29 mouse cellular contexts compared by ENCODE assay signal in the genomic region with DNA sequence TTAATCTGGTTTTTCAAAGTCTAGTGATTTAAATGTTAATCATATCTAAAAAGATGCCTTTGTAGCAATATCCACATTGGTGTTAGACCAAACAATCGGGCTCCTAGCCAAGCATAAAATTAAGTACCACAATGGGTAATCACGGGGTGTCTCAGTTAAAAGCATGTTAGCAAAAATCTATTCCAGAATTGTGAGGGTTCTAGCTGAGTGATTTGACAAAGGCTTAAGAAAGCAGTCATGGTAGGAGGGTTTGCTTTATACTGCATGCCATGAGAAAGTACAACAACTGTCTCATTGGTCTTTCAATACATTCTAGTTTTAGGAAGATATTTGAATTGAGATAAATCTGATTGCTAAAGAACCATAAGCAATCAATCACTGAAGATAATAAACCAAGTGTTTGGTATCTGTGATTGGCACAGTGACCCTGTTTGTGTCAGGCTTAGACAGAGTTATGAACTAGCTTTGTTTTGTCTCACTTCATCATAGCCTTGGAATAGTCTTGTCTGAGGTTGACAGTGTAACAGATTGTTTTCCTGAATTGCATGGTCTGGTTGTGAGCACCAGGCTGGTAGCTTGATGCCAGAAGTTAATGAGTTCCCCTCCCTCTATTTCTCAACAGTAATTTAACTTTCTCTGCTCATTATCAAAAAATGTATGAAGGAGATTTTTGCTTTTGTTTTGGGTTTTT.
DNase-seq lines count a peak whose midpoint lies in the region; ATAC-seq and TF ChIP-seq lines count a peak whose summit lies in the region.
"Had no signal": no experiment of that assay in that cellular context is flagged by ENCODE, and none has a peak within 500 bp of the region (broad histone marks: within the 10 kb centered on the region; RNA-seq: fewer than 3 reads in every experiment).

No protein-coding gene starts in this region.

- ATAC-seq in hindbrain, embryonic 11.5 days (ENCODE audit: low FRiP score): 0 out of 2 replicates have a peak, but pooled peaks have one; percentile 7
- ATAC-seq in hindbrain, postnatal 0 days: no peak
- ATAC-seq in midbrain, embryonic 11.5 days (ENCODE audit: low FRiP score): 0 out of 2 replicates have a peak, but pooled peaks have one; percentile 22
- ATAC-seq in midbrain, embryonic 16.5 days: no peak
- ATAC-seq in forebrain, embryonic 16.5 days: peak; percentile 96
- 0 out of 2 replicates have a peak, but pooled peaks have one; percentile 38 for ATAC-seq in hindbrain, embryonic 15.5 days (ENCODE audit: low FRiP score, low read depth)
- ATAC-seq: inflammation-experienced regulatory T-cells, adult 6 months; midbrain, embryonic 15.5 days had no signal

- no peaks in the 10 kb centered on the region for H3K27me3 ChIP-seq in hindbrain, embryonic 11.5 days (ENCODE audit: control insufficient read depth, insufficient read depth, low read length)
- H3K27me3 ChIP-seq in hindbrain, postnatal 0 days (ENCODE audit: insufficient read depth, low read length): no peaks in the 10 kb centered on the region
- H3K27me3 ChIP-seq in midbrain, embryonic 11.5 days (ENCODE audit: control insufficient read depth, insufficient read depth, low read length): no peaks in the 10 kb centered on the region
- H3K27me3 ChIP-seq in midbrain, embryonic 16.5 days (ENCODE audit: control insufficient read depth, insufficient read depth, low read depth, low read length): no peaks in the 10 kb centered on the region
- H3K27me3 ChIP-seq in forebrain, embryonic 16.5 days (replicated peaks; ENCODE audit: control insufficient read depth, insufficient read depth, low read length): no peaks in the 10 kb centered on the region
- H3K27me3 ChIP-seq in hindbrain, embryonic 15.5 days: no peaks in the 10 kb centered on the region
- H3K27me3 ChIP-seq: embryonic facial prominence, embryonic 12.5 days; kidney, embryonic 15.5 days; limb, embryonic 13.5 days; megakaryocyte, embryonic 14.5 days; midbrain, embryonic 15.5 days; stomach, embryonic 15.5 days had no signal

- 50% methylated on average over 2 of the region's 2 CpGs for WGBS in hindbrain, embryonic 11.5 days
- WGBS in hindbrain, postnatal 0 days: 38% methylated on average over 2 of the region's 2 CpGs
- WGBS in midbrain, embryonic 11.5 days: 43% methylated on average over 2 of the region's 2 CpGs
- 19% methylated on average over 2 of the region's 2 CpGs for WGBS in midbrain, embryonic 16.5 days
- 36% methylated on average over 2 of the region's 2 CpGs for WGBS in forebrain, embryonic 16.5 days
- 37% methylated on average over 2 of the region's 2 CpGs for WGBS in hindbrain, embryonic 15.5 days

- no peak overlapping the region for H3K9ac ChIP-seq in hindbrain, embryonic 11.5 days (ENCODE audit: low read depth, low read length)
- H3K9ac ChIP-seq in hindbrain, postnatal 0 days (replicated peaks; ENCODE audit: low read length): no peak overlapping the region
- no peak overlapping the region for H3K9ac ChIP-seq in midbrain, embryonic 11.5 days (ENCODE audit: low read length)
- H3K9ac ChIP-seq in midbrain, embryonic 16.5 days (ENCODE audit: low read depth, low read length): no peak overlapping the region
- no peak overlapping the region for H3K9ac ChIP-seq in forebrain, embryonic 16.5 days (replicated peaks; ENCODE audit: low read depth, low read length)
- no peak overlapping the region for H3K9ac ChIP-seq in hindbrain, embryonic 15.5 days
- H3K9ac ChIP-seq: embryonic facial prominence, embryonic 12.5 days; kidney, embryonic 15.5 days; limb, embryonic 13.5 days; midbrain, embryonic 15.5 days; stomach, embryonic 15.5 days had no signal

- H3K36me3 ChIP-seq in hindbrain, embryonic 11.5 days (ENCODE audit: control insufficient read depth, insufficient read depth, low read length): no peaks in the 10 kb centered on the region
- H3K36me3 ChIP-seq in hindbrain, postnatal 0 days (ENCODE audit: insufficient read depth, low read length): no peaks in the 10 kb centered on the region
- H3K36me3 ChIP-seq in midbrain, embryonic 11.5 days (ENCODE audit: control insufficient read depth, insufficient read depth, low read length): no peaks in the 10 kb centered on the region
- no peaks in the 10 kb centered on the region for H3K36me3 ChIP-seq in midbrain, embryonic 16.5 days (ENCODE audit: control insufficient read depth, insufficient read depth, low read length)
- H3K36me3 ChIP-seq in forebrain, embryonic 16.5 days (ENCODE audit: control insufficient read depth, insufficient read depth): no peaks in the 10 kb centered on the region
- H3K36me3 ChIP-seq in hindbrain, embryonic 15.5 days: no peaks in the 10 kb centered on the region
- H3K36me3 ChIP-seq: embryonic facial prominence, embryonic 12.5 days; kidney, embryonic 15.5 days; limb, embryonic 13.5 days; midbrain, embryonic 15.5 days; stomach, embryonic 15.5 days had no signal

- no peak for DNase-seq in hindbrain, embryonic 11.5 days (ENCODE audit: low spot score)
- no peak for DNase-seq in hindbrain, postnatal 0 days (ENCODE audit: low spot score)
- DNase-seq in midbrain, embryonic 11.5 days (ENCODE audit: low spot score, missing footprints): no peak
- DNase-seq in thymus, postnatal 36 days: no peak
- DNase-seq in c-Kit-positive CD71-positive TER-119-positive erythroid progenitor cells, embryonic 14.5 days (ENCODE audit: low spot score): no peak
- DNase-seq: adrenal gland, adult 8-10 months; B cell, adult 2 months; cerebellum, adult 11 months; cerebellum, adult 9-10 months; cerebellum, postnatal 36 days; gastrocnemius, postnatal 14 days; heart, adult 11 months; heart, postnatal 36 days; kidney, adult 11 months; kidney, postnatal 36 days; right cerebral cortex, postnatal 25 days had no signal

- H3K27ac ChIP-seq in hindbrain, embryonic 11.5 days (ENCODE audit: low read depth, low read length): no peak overlapping the region
- no peak overlapping the region for H3K27ac ChIP-seq in hindbrain, postnatal 0 days
- no peak overlapping the region for H3K27ac ChIP-seq in midbrain, embryonic 11.5 days (ENCODE audit: low read depth, low read length)
- H3K27ac ChIP-seq in midbrain, embryonic 16.5 days (ENCODE audit: low read length): no peak overlapping the region
- no peak overlapping the region for H3K27ac ChIP-seq in forebrain, embryonic 16.5 days (ENCODE audit: low read length)
- no peak overlapping the region for H3K27ac ChIP-seq in hindbrain, embryonic 15.5 days (replicated peaks)
- H3K27ac ChIP-seq: embryonic facial prominence, embryonic 12.5 days; kidney, embryonic 15.5 days; layer of hippocampus, adult 2 months; limb, embryonic 13.5 days; midbrain, embryonic 15.5 days; stomach, embryonic 15.5 days had no signal

- H3K4me2 ChIP-seq in hindbrain, embryonic 11.5 days (replicated peaks; ENCODE audit: low read depth, low read length): no peak overlapping the region
- H3K4me2 ChIP-seq in hindbrain, postnatal 0 days (ENCODE audit: low read depth, low read length): no peak overlapping the region
- H3K4me2 ChIP-seq in midbrain, embryonic 11.5 days: no peak overlapping the region
- H3K4me2 ChIP-seq in midbrain, embryonic 16.5 days (ENCODE audit: low read length): no peak overlapping the region
- no peak overlapping the region for H3K4me2 ChIP-seq in forebrain, embryonic 16.5 days (ENCODE audit: low read length)
- H3K4me2 ChIP-seq in hindbrain, embryonic 15.5 days: no peak overlapping the region
- H3K4me2 ChIP-seq: embryonic facial prominence, embryonic 12.5 days; heart, embryonic 11.5 days; kidney, embryonic 15.5 days; limb, embryonic 13.5 days; liver, embryonic 11.5 days; midbrain, embryonic 15.5 days; stomach, embryonic 15.5 days had no signal

- TF ChIP-seq CTCF in hindbrain, postnatal 0 days (IDR thresholded peaks at IDR 0.05; ENCODE audit: low read depth): no peak

- H3K9me3 ChIP-seq in hindbrain, embryonic 11.5 days (ENCODE audit: control insufficient read depth, low read length): no peaks in the 10 kb centered on the region
- H3K9me3 ChIP-seq in hindbrain, postnatal 0 days (ENCODE audit: low read length): no peaks in the 10 kb centered on the region
- no peaks in the 10 kb centered on the region for H3K9me3 ChIP-seq in midbrain, embryonic 11.5 days (ENCODE audit: control insufficient read depth, low read length)
- H3K9me3 ChIP-seq in midbrain, embryonic 16.5 days (replicated peaks; ENCODE audit: control insufficient read depth, low read length, poor library complexity, severe bottlenecking): no peaks in the 10 kb centered on the region
- H3K9me3 ChIP-seq in forebrain, embryonic 16.5 days (ENCODE audit: control insufficient read depth, low read length): no peaks in the 10 kb centered on the region
- H3K9me3 ChIP-seq in hindbrain, embryonic 15.5 days: no peaks in the 10 kb centered on the region
- H3K9me3 ChIP-seq: embryonic facial prominence, embryonic 12.5 days; kidney, embryonic 15.5 days; limb, embryonic 13.5 days; megakaryocyte, embryonic 14.5 days; midbrain, embryonic 15.5 days; stomach, embryonic 15.5 days had no signal

- no peak overlapping the region for H3K4me3 ChIP-seq in hindbrain, embryonic 11.5 days (ENCODE audit: low read depth, low read length)
- H3K4me3 ChIP-seq in hindbrain, postnatal 0 days (ENCODE audit: low read length): no peak overlapping the region
- H3K4me3 ChIP-seq in midbrain, embryonic 11.5 days (ENCODE audit: low read depth, low read length): no peak overlapping the region
- H3K4me3 ChIP-seq in midbrain, embryonic 16.5 days (ENCODE audit: low read depth, low read length): no peak overlapping the region
- no peak overlapping the region for H3K4me3 ChIP-seq in forebrain, embryonic 16.5 days (replicated peaks; ENCODE audit: low read length)
- no peak overlapping the region for H3K4me3 ChIP-seq in hindbrain, embryonic 15.5 days
- H3K4me3 ChIP-seq: embryonic facial prominence, embryonic 12.5 days; kidney, embryonic 15.5 days; layer of hippocampus, adult 2 months; limb, embryonic 13.5 days; megakaryocyte, embryonic 14.5 days; midbrain, embryonic 15.5 days; stomach, embryonic 15.5 days had no signal

- no peaks in the 10 kb centered on the region for H3K4me1 ChIP-seq in hindbrain, embryonic 11.5 days (replicated peaks; ENCODE audit: control insufficient read depth, insufficient read depth, low read length)
- no peaks in the 10 kb centered on the region for H3K4me1 ChIP-seq in hindbrain, postnatal 0 days (ENCODE audit: insufficient read depth, low read length)
- no peaks in the 10 kb centered on the region for H3K4me1 ChIP-seq in midbrain, embryonic 11.5 days (ENCODE audit: control insufficient read depth, insufficient read depth, low read length)
- no peaks in the 10 kb centered on the region for H3K4me1 ChIP-seq in midbrain, embryonic 16.5 days (ENCODE audit: control insufficient read depth, insufficient read depth, low read length)
- no peaks in the 10 kb centered on the region for H3K4me1 ChIP-seq in forebrain, embryonic 16.5 days (replicated peaks; ENCODE audit: control insufficient read depth, insufficient read depth, low read length)
- no peaks in the 10 kb centered on the region for H3K4me1 ChIP-seq in hindbrain, embryonic 15.5 days (replicated peaks)
- H3K4me1 ChIP-seq: embryonic facial prominence, embryonic 12.5 days; kidney, embryonic 15.5 days; megakaryocyte, embryonic 14.5 days; midbrain, embryonic 15.5 days; stomach, embryonic 15.5 days had no signal

Comparison
In these comparisons a context has a peak if more than half of its experiments do, and no peak if none do; other contexts are left out.
1. ATAC-seq: peak in hindbrain, embryonic 11.5 days (single experiment), midbrain, embryonic 11.5 days (single experiment), forebrain, embryonic 16.5 days (single experiment) and hindbrain, embryonic 15.5 days (single experiment); none in hindbrain, postnatal 0 days (single experiment) and midbrain, embryonic 16.5 days (single experiment).